Mouse (Mus musculus): Measurements from ENCODE around the gene Dgcr8. TPM values are rescaled to one million over a fixed set of nuclear protein-coding genes. Genes with fewer than 3 reads are reported as not detected.
A peak's percentile ranks its signal among the peaks of the same experiment; 100 is the strongest.

The Dgcr8 gene
- polyA plus RNA-seq, 1 experiment, result 21.4 TPM

- Histone ChIP-seq H3K27ac (ENCODE audit: insufficient read depth, low read depth, low read length) (no peak overlapping the region), H3K4me1 (ENCODE audit: control insufficient read depth, insufficient read depth, low read length) (no peaks in the 10 kb centered on the region), H3K4me3 (ENCODE audit: insufficient read depth, low read length) (no peak overlapping the region)
- TF ChIP-seq CTCF (IDR thresholded peaks at IDR 0.05; ENCODE audit: low read depth, low read length), result no peak
- TF ChIP-seq POLR2A (IDR thresholded peaks at IDR 0.05; ENCODE audit: borderline replicate concordance, low read depth, low read length), result no peak
Observed at GRCm38 (mm10) chr16:18318992-18319391, 29.9 kb upstream of the Dgcr8 start.

GRCm38 (mm10) chr16:18308159-18308558 is 19.1 kb upstream of the Dgcr8 start:
- no peak overlapping the region for H3K4me3 ChIP-seq (ENCODE audit: insufficient read depth, low read length)
- no peak for TF ChIP-seq CTCF (IDR thresholded peaks at IDR 0.05; ENCODE audit: low read depth, low read length)
- no peak for TF ChIP-seq POLR2A (IDR thresholded peaks at IDR 0.05; ENCODE audit: borderline replicate concordance, low read depth, low read length)
- H3K27ac ChIP-seq (ENCODE audit: insufficient read depth, low read depth, low read length), result no peak overlapping the region
- no peaks in the 10 kb centered on the region for H3K4me1 ChIP-seq (ENCODE audit: control insufficient read depth, insufficient read depth, low read length)

- H3K4me3 ChIP-seq (ENCODE audit: insufficient read depth, low read length), result peak overlapping the region; percentile 64
- peaks cover 15% of the 10 kb centered on the region for H3K4me1 ChIP-seq (ENCODE audit: control insufficient read depth, insufficient read depth, low read length)
- H3K27ac ChIP-seq (ENCODE audit: insufficient read depth, low read depth, low read length), result peak overlapping the region; percentile 61
Observed at GRCm38 (mm10) chr16:18289614-18290013, 568 bp upstream of the Dgcr8 start.

GRCm38 (mm10) chr16:18288581-18289061 is 425 bp downstream of the Dgcr8 start:
- peaks cover 15% of the 10 kb centered on the region for H3K4me1 ChIP-seq (ENCODE audit: control insufficient read depth, insufficient read depth, low read length)
- peak overlapping the region; percentile 64 for H3K27ac ChIP-seq (ENCODE audit: insufficient read depth, low read depth, low read length)
- no peak for TF ChIP-seq POLR2A (IDR thresholded peaks at IDR 0.05; ENCODE audit: borderline replicate concordance, low read depth, low read length)
- TF ChIP-seq CTCF (IDR thresholded peaks at IDR 0.05; ENCODE audit: low read depth, low read length), result no peak
- peak overlapping the region; percentile 74 for H3K4me3 ChIP-seq (ENCODE audit: insufficient read depth, low read length)

GRCm38 (mm10) chr16:18288166-18288565 is 880 bp downstream of the Dgcr8 start:
- H3K27ac ChIP-seq (ENCODE audit: insufficient read depth, low read depth, low read length), result peak overlapping the region; percentile 12; the same call in 1 of the 2 replicates
- H3K4me1 ChIP-seq (ENCODE audit: control insufficient read depth, insufficient read depth, low read length), result peaks cover 15% of the 10 kb centered on the region
- peak overlapping the region; percentile 74 for H3K4me3 ChIP-seq (ENCODE audit: insufficient read depth, low read length)
- TF ChIP-seq POLR2A (IDR thresholded peaks at IDR 0.05; ENCODE audit: borderline replicate concordance, low read depth, low read length) (no peak), CTCF (IDR thresholded peaks at IDR 0.05; ENCODE audit: low read depth, low read length) (no peak)

- Histone ChIP-seq H3K27ac (ENCODE audit: insufficient read depth, low read depth, low read length) (no peak overlapping the region), H3K4me1 (ENCODE audit: control insufficient read depth, insufficient read depth, low read length) (no peaks in the 10 kb centered on the region), H3K4me3 (ENCODE audit: insufficient read depth, low read length) (no peak overlapping the region)
- TF ChIP-seq CTCF (IDR thresholded peaks at IDR 0.05; ENCODE audit: low read depth, low read length) (no peak), POLR2A (IDR thresholded peaks at IDR 0.05; ENCODE audit: borderline replicate concordance, low read depth, low read length) (no peak)
Observed at GRCm38 (mm10) chr16:18275166-18275565, 13.9 kb downstream of the Dgcr8 start.

GRCm38 (mm10) chr16:18268182-18268581 is 20.9 kb downstream of the Dgcr8 start:
- H3K4me1 ChIP-seq (ENCODE audit: control insufficient read depth, insufficient read depth, low read length), result no peaks in the 10 kb centered on the region
- TF ChIP-seq POLR2A (IDR thresholded peaks at IDR 0.05; ENCODE audit: borderline replicate concordance, low read depth, low read length) (no peak), CTCF (IDR thresholded peaks at IDR 0.05; ENCODE audit: low read depth, low read length) (no peak)
- H3K4me3 ChIP-seq (ENCODE audit: insufficient read depth, low read length), result no peak overlapping the region
- no peak overlapping the region for H3K27ac ChIP-seq (ENCODE audit: insufficient read depth, low read depth, low read length)

GRCm38 (mm10) chr16:18265024-18265423 is 24.0 kb downstream of the Dgcr8 start:
- H3K4me3 ChIP-seq (ENCODE audit: insufficient read depth, low read length), result no peak overlapping the region

GRCm38 (mm10) chr16:18258221-18258620 is 30.8 kb downstream of the Dgcr8 start, which contains the start of gene Gm49776:
TSS of gene Gm49776 (minus strand) at chr16:18258321.
- H3K4me1 ChIP-seq (ENCODE audit: control insufficient read depth, insufficient read depth, low read length), result no peaks in the 10 kb centered on the region
- no peak within 1 kb of the TSS for H3K4me3 ChIP-seq (ENCODE audit: insufficient read depth, low read length)
- H3K27ac ChIP-seq (ENCODE audit: insufficient read depth, low read depth, low read length), result no peak within 1 kb of the TSS
- TF ChIP-seq CTCF (IDR thresholded peaks at IDR 0.05; ENCODE audit: low read depth, low read length), result no peak
- TF ChIP-seq POLR2A (IDR thresholded peaks at IDR 0.05; ENCODE audit: borderline replicate concordance, low read depth, low read length), result no peak

More at GRCm38 (mm10) chr16:18265024-18265423, 24.0 kb downstream of the Dgcr8 start:
- TF ChIP-seq POLR2A (IDR thresholded peaks at IDR 0.05; ENCODE audit: borderline replicate concordance, low read depth, low read length) (no peak), CTCF (IDR thresholded peaks at IDR 0.05; ENCODE audit: low read depth, low read length) (no peak)
- H3K4me1 ChIP-seq (ENCODE audit: control insufficient read depth, insufficient read depth, low read length), result no peaks in the 10 kb centered on the region
- no peak overlapping the region for H3K27ac ChIP-seq (ENCODE audit: insufficient read depth, low read depth, low read length)

GRCm38 (mm10) chr16:18253866-18254265 is 35.2 kb downstream of the Dgcr8 start:
- no peak overlapping the region for H3K4me3 ChIP-seq (ENCODE audit: insufficient read depth, low read length)
- H3K4me1 ChIP-seq (ENCODE audit: control insufficient read depth, insufficient read depth, low read length), result peaks cover 12% of the 10 kb centered on the region
- no peak overlapping the region for H3K27ac ChIP-seq (ENCODE audit: insufficient read depth, low read depth, low read length)
- TF ChIP-seq CTCF (IDR thresholded peaks at IDR 0.05; ENCODE audit: low read depth, low read length) (no peak), POLR2A (IDR thresholded peaks at IDR 0.05; ENCODE audit: borderline replicate concordance, low read depth, low read length) (no peak)

GRCm38 (mm10) chr16:18252736-18253135 is 36.3 kb downstream of the Dgcr8 start:
- H3K4me3 ChIP-seq (ENCODE audit: insufficient read depth, low read length), result no peak overlapping the region
- peaks cover 12% of the 10 kb centered on the region for H3K4me1 ChIP-seq (ENCODE audit: control insufficient read depth, insufficient read depth, low read length)
- H3K27ac ChIP-seq (ENCODE audit: insufficient read depth, low read depth, low read length), result no peak overlapping the region
- TF ChIP-seq POLR2A (IDR thresholded peaks at IDR 0.05; ENCODE audit: borderline replicate concordance, low read depth, low read length) (no peak), CTCF (IDR thresholded peaks at IDR 0.05; ENCODE audit: low read depth, low read length) (no peak)

All from bone marrow macrophage, adult 2 months (primary cell).